Mouse (Mus musculus) urinary bladder, postnatal 25 days (tissue): ENCODE measurements around the gene Zfp968.
"Not testable (repeated sequence)": the region's sequence is repeated elsewhere in the genome, so short reads cannot be mapped to it uniquely, and the experiment has no call there.

Experiments used
- DNase-seq: peaks from one replicate; pipeline ENCODE4 v3.0.0; 2022; ENCODE audit warnings: low spot score

The Zfp968 gene

GRCm38 (mm10) chr2:175372136-175372535 is at the start of gene Zfp968:
TSS of gene Zfp968 (plus strand) at chr2:175372436.
- DNase-seq = not testable (repeated sequence)

GRCm38 (mm10) chr2:175338097-175338496 is 34.1 kb upstream of the Zfp968 start, which contains the start of gene Gm4631:
TSS of gene Gm4631 (minus strand) at chr2:175338197.
- DNase-seq = not testable (repeated sequence)
